In genomic region chr8:36007724-36008123, GRCm38 (mm10) we compare ENCODE assay signal across 21 mouse cellular contexts.
"Had no signal": no experiment of that assay in that cellular context is flagged by ENCODE, and none has a peak within 500 bp of the region (broad histone marks: within the 10 kb centered on the region; RNA-seq: fewer than 3 reads in every experiment).

No protein-coding gene starts in this region.

- H3K27me3 ChIP-seq: lung, embryonic 15.5 days; midbrain, embryonic 12.5 days; neural tube, embryonic 13.5 days; neural tube, embryonic 15.5 days had no signal

- H3K36me3 ChIP-seq: lung, embryonic 15.5 days; midbrain, embryonic 10.5 days; midbrain, embryonic 12.5 days; neural tube, embryonic 13.5 days; neural tube, embryonic 15.5 days had no signal

- H3K4me3 ChIP-seq: lung, embryonic 15.5 days; midbrain, embryonic 10.5 days; midbrain, embryonic 12.5 days; myocyte; neural tube, embryonic 13.5 days; neural tube, embryonic 15.5 days had no signal

- H3K9ac ChIP-seq: liver, postnatal 0 days; lung, embryonic 15.5 days; midbrain, embryonic 12.5 days; neural tube, embryonic 13.5 days; neural tube, embryonic 15.5 days had no signal

- H3K4me1 ChIP-seq: neural tube, embryonic 15.5 days had no signal

- H3K9me3 ChIP-seq: lung, embryonic 15.5 days; midbrain, embryonic 10.5 days; midbrain, embryonic 12.5 days; neural tube, embryonic 13.5 days; neural tube, embryonic 15.5 days had no signal

- DNase-seq: liver, postnatal 0 days; lung, adult 2 months; lung, postnatal 14 days; lung, postnatal 4 days; midbrain, embryonic 14.5 days; retina, postnatal 1 day; right cerebral cortex, adult 18-20 months; right cerebral cortex, postnatal 25 days; right cerebral cortex, postnatal 4 days; spleen, adult 18-20 months; thymus, adult 18-20 months; thymus, postnatal 14 days; thymus, postnatal 4 days had no signal

- H3K27ac ChIP-seq: lung, embryonic 15.5 days; midbrain, embryonic 10.5 days; midbrain, embryonic 12.5 days; neural tube, embryonic 13.5 days; neural tube, embryonic 15.5 days had no signal

- H3K4me2 ChIP-seq: lung, embryonic 15.5 days; midbrain, embryonic 12.5 days; neural tube, embryonic 13.5 days; neural tube, embryonic 15.5 days had no signal

- ATAC-seq: liver, postnatal 0 days; lung, postnatal 0 days; midbrain, embryonic 16.5 days had no signal
